Mouse (Mus musculus): ENCODE measurements around the gene D8Ertd738e.

Gene D8Ertd738e

DNA sequence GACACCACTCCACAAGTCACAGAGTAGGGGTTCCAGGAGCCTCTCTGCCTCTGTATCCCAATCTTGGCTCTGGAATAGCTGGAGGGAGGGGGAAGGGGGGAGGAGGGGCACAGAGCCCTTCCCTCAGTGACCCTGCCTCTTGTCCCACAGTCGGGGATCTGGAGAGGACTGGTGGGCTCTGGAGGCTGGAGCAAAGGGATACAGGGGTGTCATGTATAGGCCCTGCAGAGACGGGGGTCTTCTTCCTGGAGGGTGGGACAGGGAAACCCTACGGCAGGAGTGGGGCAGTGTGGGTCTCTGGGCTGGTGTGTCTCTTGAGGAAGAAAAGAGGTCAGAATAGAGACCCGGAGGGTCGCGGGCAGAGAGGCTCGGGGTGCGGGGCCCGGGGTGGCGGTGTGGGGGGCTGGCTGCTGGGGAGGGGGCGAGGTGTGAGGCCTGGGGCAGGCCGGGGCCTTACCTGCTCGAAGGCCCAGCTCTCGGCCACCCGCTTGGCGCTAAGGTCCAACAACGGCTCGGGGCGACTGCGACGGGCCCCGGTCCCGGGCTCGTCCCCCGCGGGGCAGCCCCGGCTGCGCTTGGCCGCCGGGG, 13.0 kb downstream of the D8Ertd738e start:
- in situ Hi-C loops (cut with MboI, MseI), result no loop called here

DNA sequence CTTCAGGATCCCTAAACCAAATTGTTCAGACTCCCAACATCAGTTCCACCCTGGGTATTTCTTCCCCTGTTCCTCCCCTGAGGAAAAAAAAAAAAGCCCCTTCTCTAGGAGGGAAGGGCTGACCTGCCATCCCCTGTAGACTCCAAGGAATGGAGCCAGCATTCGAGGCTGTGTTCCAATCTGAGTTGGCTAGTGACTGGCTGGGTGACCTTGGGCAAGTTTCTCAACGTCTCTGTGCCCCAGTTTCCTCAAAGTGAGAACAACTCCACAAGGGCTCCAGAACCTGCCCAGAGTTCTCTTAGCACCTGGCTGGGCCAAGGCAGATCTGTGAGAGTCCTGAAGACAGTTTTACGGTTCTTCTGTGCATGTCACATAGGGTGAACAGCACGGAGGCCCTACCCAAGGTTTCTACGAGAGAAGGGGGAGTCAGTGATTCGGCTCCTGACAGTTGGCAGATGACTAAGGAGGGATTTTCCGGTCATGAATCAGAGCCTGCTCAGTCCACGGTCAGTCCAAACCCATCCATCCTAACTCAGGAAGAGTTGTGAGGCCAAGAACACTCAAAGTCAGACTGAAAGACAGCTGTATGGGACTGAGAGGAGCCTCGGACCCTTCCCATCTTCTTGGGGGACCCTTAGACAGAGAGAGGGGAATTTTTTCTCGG, 13.6 kb downstream of the D8Ertd738e start:
- in situ Hi-C loops (cut with MboI, MseI), result no loop called here

DNA sequence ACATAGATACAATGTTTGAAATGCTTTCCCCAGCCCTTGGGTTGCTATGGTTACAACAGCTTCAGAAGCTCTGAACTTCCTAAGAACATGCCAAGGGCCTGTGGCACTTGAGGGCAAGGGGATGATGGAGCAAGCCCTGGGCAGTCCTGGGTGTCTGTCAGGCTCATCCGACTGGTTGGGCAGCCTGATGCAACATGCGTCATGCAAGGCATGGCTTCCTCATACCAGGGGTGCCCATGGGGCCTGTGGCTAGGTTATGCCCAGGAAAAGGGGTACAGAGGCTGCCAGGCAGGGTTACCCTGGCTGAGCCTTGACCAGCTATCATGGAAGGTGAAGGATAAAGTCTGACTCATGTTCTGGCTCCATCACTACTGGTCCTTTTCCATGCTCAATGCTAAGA, 16.5 kb downstream of the D8Ertd738e start:
- in situ Hi-C loops (cut with MboI, MseI), result no loop called here

DNA sequence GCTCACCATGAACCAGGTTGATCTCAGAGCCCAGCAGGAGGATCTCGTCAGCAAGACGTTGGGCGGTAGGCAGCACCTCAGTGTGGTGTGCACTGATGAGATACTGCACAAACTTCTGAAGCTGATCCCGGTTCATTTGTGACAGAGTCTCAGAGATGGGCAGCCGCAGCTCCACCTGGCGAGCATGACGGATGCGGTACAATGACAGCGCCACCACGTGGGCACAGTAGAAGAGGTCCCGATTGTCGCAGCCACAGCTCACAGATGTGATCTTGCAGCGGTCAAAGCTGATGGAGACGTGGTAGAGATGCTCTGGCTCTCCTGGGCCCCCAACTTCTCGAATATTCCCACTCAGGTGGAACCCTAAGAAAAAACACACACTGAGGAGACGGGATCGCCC, 18.8 kb downstream of the D8Ertd738e start:
- in situ Hi-C loops (cut with MboI, MseI), result no loop called here

DNA sequence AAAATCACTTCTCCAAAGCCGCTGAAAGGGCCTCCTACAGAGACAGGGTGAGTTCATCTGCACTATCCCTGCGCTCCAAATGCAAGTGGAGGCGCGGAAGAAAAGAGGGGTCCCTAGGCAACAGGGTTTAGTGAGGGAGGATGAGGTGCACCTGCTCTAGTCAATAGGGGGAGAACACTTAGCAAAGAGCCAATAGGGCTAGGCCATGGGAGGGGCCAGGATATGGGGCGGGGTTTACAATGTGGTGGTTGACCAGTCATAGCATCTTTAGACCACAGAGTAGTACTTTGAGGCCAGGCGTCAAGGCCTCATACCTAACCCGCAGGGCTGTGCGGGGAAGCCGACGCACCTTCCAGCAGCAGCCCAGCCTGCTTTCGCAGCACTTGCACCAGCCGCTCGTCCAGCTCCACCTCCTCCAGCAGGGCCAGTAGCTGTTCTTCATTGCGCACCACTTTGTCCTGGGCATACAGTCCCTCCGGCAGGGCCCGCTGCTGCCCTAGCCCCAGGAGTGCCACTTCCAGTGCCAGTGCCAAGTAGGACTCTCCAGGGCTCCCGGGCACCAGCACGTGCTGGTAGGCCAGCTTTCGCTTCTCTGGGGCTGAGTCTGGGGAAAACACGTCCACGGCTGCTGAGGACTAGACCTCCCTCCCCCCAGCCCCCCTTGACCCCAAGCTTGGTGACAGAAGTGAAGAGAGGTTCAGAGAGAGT, 26.0 kb downstream of the D8Ertd738e start:
- in situ Hi-C loops (cut with MboI, MseI), result no loop called here

DNA sequence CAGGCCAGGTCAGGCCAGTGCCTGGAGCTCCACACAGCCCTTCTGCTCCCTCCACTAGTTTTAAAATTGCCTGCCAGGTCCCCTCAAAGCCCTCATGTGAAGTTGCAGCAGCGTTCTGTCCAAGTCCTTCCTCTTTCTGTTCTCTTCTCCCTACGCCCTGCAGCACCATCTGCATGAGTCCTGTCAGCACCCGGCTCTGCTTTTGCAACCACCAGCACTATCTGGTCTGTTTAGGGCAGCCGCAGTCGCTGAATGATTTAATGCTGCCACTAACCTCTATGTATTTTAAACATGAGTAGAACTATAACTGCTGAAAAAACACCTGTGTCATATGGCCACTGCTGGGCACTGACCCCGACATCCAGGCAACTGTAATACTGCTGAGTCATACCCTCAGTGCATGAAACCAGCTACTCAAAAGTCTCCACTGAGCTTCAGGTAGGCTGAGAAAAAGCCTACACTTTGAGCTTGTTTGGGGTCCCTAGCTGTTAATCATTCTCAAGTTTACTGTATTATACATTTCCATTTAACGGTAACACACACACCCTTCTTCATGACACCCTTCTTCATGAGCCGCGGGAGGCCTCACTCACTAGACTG, 26.9 kb downstream of the D8Ertd738e start:
- in situ Hi-C loops (cut with MboI, MseI), result no loop called here

DNA sequence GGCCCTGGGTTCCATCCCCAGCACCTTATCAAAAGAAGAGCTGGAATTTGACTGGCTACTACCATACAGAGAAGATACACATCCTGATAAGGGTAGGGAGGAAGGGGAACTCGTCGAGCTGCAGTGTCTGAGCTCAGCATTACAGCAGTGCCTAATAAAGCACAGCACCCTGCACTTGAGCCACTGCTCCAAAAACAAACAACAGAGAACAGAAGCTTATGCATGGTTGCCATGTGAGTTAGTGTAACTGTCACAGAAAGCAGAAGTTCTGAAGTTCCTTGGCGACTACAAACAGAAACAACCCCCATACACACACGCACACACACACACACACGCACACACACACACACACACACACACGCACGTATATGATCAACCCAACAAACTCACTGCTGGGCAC, 29.4 kb downstream of the D8Ertd738e start:
- in situ Hi-C loops (cut with MboI, MseI), result no loop called here

DNA sequence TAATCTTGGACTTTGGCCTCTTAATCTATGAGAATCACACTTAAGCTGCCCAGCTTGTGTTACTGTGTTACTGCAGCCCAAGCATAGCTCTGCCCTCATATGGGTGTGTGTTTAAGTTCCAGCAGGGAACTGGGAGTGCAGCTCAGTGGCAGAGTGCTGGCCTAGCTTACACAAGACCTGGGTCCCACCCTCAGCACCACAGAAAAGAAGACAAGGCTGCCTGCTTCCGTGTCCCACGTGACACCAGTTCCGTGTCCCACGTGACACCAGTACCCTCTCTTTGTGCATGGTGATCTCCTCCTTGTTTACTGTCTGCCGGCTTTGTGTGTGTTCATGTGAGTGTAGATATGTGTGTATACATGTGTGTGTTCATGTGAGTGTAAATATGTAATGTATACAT, 31.4 kb downstream of the D8Ertd738e start:
- in situ Hi-C loops (cut with MboI, MseI), result no loop called here

DNA sequence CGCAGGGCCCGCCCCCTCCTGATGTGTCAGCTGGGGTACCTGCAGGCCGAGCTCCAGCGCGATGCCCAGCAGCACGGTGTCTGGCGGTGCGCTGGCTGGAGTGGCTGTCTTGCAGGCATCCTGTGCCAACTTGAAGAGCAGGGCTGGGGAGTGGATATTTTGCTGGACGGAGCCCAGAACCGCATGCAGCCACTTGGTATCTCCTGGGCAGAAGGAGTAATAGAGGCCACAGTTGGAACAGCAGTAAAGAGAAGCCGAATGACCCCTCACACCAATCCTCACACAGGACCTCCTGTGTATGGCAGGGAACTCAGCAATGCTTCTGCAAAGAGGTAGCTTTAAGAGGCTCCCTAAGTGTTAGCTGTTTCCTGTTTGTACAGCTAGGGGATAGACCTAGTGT, 32.3 kb downstream of the D8Ertd738e start:
- in situ Hi-C loops (cut with MboI, MseI), result no loop called here

DNA sequence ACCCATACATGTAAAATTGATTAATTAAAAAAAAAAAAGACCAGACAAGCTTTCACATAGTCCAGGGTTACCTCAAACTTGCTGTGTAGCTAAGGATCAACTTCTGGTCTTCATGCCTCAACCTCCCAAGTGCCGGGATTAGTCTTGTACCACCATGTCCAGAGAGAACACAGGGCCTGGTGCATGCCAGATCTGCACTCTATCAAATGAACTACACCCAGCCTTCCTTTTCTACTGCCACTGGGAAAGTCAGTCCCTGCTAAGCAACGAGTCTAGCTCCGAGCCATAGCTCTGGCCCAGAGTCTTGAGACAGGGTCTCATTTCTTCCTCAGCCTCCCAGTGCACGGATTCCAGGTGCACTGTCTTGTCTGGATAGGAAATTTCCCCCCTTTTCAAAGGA, 36.2 kb downstream of the D8Ertd738e start:
- in situ Hi-C loops (cut with MboI, MseI), result no loop called here

DNA sequence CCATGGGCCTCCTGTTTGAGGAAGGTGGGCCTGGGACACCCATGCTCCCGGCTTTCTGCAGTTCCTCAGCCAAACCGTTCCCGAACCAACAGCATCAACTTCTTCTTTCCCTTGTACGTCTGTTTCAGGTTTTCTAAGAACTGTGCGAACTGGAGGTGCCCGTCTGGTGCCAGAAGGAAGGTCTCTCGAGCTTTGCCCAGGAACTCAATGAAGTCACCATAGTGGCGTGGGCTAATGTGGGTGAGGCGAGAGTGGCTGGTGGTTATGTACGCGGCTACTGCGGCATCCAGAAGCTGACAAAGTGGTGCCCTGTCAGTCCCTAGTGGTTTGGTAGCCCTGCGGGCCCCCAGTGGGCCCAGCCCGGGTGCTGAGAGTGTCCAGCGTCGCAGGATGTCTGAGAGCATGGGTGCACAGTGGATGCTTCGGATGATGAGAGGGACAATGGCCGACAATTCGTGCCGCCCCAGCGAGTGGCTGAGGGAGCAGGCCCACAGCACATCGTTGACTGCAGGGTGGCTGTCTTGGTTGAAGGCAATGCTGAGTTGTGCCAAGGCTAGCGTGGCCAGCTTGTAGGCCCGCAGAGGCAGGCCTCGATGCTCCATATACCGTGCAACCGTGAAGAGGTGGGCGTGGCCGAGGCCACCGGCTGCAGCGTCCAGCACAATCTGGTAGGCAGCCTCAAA, 37.5 kb downstream of the D8Ertd738e start:
- in situ Hi-C loops (cut with MboI, MseI), result no loop called here

DNA sequence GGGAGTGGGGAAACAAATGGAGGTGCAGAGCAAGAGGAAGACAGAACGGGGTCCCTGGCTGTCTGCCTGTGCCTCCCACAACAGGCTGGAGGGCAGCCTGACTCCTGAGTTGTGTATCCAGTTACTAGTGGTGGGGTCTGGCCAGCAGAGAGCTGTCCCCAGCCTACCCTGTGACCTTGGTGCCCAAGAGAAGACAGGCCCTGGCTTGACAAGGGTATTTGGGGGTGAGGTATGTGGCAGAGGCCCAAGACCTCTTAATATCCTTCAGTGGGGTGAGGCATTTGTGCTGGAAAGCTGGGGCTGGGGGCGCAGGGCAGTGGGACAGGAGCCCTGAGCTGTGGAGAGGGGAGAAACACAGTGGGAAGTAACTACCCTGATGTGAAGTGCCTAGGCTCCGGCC, 38.3 kb downstream of the D8Ertd738e start:
- in situ Hi-C loops (cut with MboI, MseI), result no loop called here

DNA sequence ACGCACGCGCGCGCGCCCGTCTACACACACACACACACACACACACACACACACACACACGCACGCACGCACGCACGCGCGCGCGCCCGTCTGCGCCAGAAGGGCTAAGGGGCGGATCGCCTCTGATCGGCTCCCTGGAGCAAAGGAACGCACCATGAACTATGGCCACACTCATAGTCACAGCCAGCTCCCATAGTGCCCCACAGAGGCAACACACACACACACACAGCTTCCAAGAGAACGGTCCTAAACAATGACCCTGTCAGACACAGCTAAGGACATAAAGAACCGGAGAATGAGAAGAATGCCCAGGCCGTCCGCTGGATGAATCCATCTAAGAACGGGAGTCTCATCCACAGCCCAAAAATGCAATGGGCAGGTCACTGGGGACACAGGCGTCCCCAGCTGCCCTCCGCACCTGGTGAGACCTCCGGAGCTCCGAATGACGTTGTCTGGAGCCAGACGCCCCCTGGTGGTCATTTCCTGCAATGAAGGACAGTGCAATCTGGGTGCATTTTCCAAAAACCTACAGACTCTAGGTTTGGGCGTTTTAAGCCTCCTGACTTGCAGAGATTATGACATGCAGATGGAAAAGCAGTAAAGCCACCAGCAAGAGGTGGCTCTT, 39.2 kb downstream of the D8Ertd738e start:
- in situ Hi-C loops (cut with MboI, MseI), result no loop called here

DNA sequence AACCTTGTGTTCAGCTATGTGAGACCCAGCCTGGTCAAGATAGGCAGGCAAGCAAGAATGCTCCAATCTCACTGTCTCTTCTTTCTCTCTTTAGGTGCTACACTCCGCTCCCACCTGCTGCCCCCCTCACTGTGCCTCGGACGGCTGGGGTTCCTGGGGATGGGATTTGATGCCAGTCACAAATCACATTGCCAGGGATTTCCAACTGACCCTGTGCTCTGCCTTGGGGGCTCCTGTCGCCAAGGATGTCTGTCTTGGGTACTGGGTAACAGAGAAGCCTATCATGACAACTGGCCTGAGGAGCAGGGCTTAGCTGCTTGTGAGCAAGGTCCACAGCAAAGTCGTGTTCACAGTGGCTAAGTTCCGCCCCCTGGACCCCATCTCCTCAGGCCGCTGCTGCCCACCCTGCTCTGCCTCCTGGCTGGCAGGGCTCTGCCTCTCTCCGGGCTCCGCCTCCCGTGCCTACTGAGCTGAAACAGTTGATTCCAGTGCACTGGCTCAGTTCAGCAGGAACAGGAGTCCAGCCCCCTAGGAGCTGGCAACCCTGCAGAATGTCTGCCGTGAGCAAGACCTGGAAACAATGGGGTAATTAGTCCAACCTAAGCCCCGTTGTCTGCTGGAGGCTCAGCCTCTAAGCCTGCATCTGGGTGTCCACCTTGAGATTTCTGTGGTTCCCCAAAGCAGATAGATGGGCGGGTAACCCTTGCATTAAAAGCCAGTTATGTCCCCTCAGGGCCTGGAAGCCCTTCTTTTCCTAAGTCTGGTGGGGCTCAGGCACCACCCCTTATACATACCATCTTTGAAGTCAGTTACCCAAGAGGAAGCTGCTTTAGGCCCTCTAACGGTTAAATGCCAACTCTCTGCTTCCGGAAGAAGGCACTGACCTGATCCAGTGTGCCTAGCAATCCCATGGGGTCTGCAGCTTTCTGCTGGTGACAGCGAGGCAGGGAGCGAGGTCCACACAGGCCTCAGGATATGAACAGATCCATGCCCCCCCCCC, 40.8 kb downstream of the D8Ertd738e start:
- in situ Hi-C loops (cut with MboI, MseI), result loop anchor here (10.0 kb wide), 1 partner anchor 1424 kb away; no protein-coding TSS in a partner anchor

DNA sequence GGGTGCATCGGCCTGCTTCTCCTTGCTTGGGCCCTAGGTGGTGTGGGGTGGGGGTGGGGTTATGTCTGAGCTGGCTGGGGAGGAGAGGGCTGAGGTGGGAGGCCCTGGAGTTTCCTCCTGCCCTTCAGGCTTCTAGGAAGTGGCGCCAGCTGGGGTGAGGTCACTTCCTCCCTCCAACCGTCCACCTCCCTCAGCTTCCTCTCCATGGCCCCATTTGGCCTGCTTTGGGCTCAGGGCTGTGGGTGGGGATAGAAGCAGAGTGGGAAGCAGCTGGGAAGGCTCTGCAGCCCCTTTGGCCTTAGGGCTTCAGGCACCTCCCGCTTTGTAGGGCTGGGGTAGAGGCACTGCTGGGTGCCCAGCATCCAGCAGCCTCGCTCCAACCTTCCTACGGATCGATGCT, 41.7 kb downstream of the D8Ertd738e start:
- in situ Hi-C loops (cut with MboI, MseI), result loop anchor here (10.0 kb wide), 1 partner anchor 1423 kb away; no protein-coding TSS in a partner anchor

DNA sequence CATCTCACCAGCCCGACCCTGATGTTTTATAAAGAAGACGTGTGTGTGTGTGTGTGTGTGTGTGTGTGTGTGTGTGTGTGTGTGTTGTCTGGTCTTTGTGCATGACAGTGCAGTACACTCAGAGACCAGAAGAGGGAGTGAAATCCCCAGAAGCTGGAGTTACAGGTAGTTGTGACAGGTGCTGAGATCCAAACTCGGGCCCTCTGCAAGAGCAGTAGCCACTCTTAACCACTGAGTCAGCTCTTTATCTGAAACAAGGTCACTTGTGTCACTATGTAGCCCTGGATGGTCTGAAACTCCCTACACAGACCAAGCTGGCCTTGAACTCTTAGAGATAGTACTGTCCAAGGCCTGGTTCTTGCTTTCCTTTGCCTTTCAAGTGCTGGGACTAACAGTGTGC, 42.9 kb downstream of the D8Ertd738e start:
- in situ Hi-C loops (cut with MboI, MseI), result loop anchor here (10.0 kb wide), 1 partner anchor 1422 kb away; no protein-coding TSS in a partner anchor

DNA sequence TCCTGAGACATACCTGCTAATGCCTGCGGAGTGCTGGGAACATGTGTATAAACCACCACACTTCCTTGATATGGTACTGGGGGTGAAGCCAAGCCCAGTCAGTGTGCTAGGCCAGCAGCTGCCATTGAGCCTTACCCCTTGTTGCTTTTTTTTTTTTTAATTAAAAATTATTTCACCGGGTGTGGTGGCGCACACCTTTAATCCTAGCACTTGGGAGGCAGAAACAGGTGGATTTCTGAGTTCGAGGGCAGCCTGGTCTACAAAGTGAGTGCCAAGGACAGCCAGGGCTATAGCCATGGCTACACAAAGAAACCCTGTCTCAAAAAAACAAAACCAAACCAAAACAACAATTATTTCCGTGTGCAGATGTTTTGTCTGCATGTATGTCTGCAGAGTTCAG, 44.4 kb downstream of the D8Ertd738e start:
- in situ Hi-C loops (cut with MboI, MseI), result loop anchor here (10.0 kb wide), 1 partner anchor 1420 kb away; no protein-coding TSS in a partner anchor

DNA sequence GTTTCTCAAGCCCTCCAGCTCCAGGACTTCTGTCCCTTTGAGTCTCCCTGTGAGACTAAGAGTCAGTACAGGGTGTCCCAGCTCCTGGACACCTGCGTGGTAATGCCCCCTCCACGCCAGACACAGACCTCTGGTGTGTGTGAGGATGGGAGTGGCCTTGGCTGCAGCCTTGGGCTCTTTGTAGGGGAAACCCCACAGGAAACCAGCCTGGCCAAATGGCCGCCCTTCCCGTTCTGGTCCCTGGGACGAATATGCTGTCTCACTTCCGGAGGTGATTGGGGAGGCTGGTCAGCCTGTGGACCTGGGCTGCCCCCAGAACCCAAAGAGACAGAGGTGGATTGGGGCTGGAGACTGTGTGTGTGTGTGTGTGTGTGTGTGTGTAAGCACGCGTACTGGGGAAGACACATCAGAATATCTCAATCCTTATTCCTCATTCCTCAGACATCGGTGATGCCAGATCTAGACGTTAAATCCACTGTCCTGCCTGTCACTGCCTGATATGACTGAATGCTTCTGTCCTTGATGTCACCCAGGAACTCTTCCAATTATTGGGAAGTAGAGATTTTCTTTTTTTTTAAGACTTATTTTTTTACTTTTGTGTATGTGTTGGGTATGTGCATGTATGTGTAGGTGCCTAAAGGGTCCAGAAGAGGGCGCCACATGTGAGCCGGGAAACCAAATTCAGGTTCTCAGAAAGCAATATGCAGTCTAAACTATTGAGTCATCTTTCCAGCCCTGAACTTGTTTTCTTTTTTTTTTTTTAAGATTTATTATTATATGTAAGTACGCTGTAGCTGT, 45.3 kb downstream of the D8Ertd738e start:
- in situ Hi-C loops (cut with MboI, MseI), result loop anchor here (10.0 kb wide), 1 partner anchor 1419 kb away; no protein-coding TSS in a partner anchor
